Mouse (Mus musculus): ENCODE data around the gene Col25a1.
A peak's percentile ranks its signal among the peaks of the same experiment; 100 is the strongest.

Col25a1 gene

DNA sequence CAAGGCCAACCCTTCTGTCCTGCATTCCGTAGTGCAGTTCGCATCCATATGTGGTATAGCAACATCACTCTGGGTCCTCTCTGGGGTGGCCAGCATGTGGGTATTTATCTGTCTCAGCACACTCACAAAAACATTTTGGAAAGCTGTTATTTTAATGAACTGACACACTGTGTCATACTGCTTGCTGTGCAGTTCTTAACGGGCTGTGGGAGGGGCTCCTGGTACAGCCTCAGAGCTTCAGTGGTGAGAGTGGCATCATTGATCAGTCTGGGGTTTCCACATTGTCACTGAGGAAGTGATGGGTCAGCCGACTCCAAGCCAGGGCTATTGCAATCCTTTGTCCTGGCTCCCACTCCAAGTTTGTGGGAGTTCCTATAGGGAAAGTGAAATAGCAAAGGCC lies 255.9 kb downstream of the Col25a1 start:
- DNase-seq, result no peak

DNA sequence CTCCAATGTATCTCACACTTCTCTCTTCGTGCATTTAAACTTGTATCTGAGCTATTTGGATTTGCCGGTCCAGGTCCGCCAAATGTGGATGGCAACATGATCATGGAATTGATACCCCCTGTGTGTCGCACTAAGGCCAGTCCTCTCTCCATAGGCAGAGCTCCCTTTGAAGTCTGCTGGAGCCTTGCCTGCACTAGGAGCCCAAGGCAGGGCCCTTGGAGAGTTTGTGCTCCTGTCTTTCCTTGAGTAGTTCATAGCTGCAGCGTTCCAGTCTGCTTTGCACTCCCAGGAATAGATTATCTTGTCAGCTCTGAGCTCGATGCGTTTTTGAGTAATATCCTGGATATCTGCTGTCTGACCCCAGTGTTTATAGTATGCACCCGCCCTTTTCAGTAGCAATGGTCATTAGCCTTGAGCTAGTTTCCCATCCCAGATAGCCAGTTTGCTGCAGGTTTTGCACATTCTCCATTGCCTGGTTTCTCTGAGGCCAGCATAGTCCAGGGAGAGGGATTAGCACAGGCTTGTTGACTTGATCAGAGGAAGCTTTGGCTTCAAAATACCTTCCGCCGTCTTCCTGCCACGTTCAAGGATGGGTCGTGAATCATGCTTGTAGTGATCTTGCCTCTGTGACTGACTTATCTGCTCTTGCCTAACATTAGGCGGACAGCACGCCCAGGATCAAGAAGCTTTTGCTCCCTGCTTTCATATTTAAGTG lies 258.1 kb downstream of the Col25a1 start:
- DNase-seq, result no peak

DNA sequence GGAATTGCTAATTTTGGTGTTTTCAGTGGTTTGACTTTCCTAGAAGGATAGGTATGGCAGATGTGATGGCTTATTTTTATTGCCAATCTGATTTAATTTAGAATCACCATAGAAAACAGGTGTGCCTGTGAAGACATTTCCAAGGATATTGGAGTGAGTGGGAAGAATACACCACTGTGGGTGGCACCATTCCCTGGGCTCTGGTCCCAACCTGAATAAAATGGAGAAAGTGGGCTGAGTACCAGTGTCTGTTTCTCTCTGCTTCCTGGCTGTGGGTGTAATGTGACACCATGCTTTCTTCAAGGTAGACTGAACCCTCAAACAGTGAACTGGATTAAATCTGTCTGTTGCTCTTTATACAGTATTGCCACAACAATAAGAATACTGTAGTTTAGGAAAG lies 265.3 kb downstream of the Col25a1 start:
- DNase-seq, result no peak

DNA sequence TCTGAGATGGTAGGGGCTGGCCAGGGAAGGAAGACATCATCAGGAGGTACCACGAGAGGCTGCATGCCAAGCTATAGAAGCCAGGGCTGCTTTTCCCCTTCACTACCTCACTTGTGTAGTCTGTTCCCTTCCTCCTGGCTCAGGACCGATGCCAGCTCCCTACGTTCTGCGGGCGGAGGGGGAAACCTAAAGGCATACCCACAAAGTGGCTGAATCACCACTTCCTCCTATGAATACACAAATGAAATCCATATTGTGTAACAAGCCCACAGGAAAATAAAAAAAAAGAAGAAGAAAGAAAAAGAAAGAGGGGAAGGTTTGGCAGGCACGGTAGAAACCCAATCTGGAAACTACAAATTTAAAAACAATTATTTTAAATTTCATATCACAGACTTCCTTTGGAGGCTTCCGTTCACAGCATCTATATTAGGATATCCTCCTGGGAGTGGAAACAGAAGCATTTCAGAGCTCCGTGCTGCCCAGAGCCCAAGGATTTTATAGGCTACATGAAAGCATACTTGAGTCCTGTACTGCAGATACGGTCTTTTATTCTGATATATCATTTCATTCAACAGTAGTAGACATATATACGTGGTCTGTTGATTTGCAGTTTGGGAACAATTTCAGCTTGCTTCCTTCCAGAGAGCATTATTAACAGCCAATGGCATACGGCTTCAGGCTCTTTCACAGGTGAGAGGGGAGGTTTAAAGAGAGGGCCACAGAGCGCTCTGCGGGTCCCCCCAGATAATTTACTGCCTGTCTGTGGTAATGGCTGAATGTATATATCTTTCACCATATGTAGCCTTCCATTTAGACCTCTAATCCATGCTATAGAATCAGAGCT lies 269.6 kb downstream of the Col25a1 start:
- DNase-seq, result peak; percentile 17

DNA sequence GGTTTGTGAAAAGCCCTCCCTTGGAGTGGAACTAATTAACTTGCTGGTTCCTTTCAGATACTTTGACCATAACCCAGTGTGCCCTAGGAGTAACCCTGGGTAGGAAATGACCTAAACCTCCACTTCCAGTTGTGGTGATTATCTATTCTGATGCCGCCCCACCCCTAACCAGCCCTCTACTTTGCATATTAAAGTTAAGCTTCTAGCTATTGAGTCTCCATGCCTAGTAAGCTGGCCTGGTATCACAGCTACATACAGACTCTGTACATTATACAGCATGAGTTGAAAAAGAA lies 270.2 kb downstream of the Col25a1 start:
- no peak for DNase-seq

DNA sequence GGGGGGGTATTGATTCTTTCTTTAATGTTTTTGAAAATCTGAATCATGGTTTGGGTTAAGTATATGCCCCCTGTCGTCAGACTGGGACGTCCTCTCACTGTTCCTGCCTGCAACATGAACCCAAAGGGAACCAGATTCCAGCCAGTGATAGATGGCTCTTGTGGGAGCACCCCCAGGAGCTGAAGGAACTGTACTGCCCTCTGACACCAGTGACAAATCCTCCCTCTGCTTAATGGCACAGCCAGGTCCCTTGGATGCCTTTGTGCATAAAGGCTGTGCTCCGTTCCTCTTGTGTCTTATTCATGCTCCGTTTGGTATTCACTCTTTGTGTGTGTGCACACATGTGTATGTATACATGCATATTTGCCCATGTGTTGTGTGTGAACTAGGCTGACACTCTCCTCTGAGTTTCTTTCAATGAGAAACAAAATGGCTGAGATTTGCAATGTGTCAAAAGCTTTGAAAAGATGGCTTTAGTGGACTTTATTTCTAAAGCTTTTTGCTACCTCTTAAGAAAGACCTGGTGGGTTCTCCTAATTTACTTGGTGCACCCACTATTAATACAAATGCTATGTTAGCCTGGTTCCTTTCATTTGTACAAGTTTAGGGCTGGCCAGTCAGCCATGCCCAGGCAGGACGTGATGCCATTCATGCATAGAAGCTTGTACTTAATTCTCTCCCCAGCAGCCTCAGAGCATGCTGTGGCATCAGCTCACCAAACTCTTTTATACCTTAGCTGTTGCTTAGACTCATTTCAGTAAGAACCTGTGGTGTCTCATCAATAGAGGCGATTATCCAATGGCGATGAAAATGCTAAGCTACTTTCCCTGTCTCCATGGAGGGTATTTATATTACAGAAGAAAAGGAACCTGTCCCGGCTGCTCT lies 273.5 kb downstream of the Col25a1 start:
- no peak for DNase-seq

DNA sequence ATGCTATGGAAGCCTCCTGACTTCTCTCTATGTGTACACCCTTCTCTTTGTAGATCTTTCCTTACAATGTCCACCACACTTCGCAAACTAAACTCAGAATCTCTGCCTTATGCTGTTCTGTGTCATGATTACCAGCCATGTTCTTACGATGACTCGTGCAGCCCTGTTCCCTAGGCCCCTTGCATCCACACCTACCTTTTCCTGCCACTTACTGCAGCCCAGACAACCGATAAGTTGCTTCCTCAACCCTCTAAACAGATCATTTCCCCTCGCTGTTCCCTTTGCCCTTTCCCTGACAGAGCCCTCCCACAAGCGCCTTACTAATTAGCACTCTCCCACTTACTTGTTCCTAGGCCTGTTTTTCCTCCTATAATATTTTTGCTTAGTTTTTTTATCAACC lies 275.9 kb downstream of the Col25a1 start:
- DNase-seq, result no peak

DNA sequence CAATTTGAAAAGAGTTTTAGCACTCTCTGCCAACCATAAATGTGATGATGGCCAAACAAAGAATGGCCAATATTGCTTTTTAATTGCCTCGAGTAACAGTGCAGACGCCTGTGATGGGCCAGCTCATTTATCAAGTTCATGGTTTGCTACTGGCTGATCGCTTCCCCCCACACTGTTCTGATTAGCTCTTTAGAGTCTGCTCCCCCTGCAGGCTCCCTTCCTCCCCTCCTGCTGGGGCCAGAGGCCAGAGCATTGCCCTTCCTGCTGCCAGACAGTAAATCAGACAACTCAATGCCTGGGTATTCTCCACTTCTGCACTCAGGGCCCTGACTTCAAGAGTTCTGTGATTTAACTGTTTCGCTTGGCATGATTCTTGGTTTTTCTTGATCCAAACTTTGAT lies 281.9 kb downstream of the Col25a1 start:
- peak; percentile 13 for DNase-seq

DNA sequence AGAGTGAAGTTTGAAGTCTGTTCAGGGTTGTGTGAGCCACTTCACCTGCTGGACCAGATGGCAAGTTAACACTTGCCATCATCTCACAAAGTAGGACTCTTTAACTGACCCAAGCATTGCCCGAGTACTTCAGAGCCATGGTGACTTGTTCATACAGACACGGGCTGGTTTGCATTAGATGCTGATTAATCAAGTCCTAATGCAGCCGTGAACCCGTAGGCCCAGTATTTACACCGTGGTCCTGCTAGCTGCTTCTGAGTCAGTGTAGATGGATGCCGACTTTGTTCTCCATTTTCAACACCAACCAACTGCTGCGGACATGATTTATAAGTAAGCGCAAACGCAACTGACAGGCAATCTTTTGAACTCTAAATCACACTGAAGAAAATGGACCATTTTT lies 287.6 kb downstream of the Col25a1 start:
- DNase-seq, result no peak

DNA sequence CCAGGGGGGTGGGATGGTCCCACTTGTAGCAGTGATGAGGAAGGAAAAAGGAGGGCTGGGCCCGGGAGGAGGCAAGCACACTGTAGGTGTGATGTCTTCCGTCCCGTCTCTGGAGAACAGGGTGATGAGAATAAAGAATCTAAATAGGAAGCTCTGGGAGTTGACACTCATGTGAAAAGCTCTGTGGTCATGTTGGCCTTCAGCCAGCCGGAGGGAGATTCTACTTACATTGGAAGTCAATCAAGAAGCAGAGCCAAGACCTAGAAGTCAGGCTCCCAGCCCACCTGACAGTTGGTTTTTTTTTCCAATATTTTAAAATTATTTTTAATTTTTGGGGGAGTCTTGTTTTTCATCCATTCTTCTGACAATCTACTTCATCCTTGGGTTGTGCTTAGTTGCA lies 297.5 kb downstream of the Col25a1 start:
- no peak for DNase-seq

DNA sequence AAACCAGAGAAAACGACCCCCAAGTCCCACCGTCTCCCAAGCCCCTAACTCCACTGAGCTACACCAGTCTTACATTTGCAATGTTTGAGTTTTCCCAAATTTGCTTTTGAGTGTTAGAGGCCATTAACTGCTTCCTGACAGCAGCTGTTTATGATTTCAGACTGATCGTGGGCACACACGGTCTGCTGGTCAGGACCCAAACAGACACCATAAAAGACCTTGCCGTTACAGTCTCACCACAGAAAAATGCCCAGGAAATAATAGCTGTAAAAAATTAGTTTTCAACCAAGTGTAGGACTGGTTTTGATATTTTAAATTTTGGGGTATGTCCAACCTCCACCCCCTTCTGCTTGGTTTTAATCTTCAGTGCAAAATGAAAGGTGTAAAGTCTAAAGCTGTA lies 298.8 kb downstream of the Col25a1 start:
- DNase-seq, result no peak

DNA sequence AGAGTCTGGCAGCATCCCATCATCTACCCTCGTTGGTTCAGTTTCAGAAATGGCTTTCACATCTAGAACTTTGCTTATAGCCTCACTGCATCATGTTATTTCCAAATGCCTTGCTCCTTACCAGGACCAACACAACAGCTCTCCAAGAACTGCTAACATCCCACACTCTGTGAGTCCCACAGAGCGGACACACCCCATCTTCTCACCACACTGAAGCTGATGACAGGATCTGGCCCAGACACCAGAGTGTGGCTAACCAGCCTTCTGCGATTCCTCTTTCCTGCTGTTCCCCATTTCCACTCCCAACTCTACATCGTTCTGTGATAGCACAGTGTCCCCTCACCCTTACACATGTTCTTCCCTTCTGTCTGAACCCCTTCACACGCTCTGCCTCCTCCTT lies 301.5 kb downstream of the Col25a1 start:
- DNase-seq, result no peak

DNA sequence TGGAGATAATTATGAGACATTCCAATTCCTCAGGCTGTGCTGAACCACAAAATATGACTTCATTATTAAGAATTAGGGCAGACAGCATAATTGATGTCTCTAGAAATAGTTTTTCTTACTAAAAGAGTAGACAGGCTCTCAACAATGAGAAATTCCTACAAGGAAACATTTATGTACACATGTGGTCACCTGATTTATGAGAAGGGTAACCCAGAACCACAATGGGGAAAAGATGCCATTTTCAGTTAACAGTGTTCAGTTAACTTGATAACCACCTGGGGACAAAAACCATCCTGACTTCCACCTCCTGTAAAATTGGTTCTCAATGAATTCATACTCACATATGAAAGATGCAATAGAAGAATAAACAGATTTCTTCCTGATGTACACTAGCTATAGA lies 305.7 kb downstream of the Col25a1 start:
- no peak for DNase-seq

DNA sequence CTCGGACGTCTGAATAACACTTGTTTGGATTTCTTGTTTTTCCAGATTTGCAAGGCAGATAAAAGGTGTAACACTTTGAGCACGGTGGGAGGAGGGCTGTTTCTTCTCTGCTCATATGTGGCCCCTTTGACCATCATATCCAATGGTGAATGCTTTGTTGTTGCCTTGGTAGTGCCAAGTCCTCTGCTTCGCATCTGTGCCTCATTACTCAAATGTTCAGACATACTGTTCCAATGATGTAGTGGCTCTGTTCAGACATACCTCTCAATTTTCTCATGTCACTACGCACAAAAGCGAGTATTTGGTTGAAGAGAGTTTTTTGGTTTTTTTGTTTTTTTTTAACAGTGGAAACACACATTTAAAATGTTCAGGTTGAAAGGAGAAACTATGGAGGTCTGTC lies 308.5 kb downstream of the Col25a1 start:
- no peak for DNase-seq

DNA sequence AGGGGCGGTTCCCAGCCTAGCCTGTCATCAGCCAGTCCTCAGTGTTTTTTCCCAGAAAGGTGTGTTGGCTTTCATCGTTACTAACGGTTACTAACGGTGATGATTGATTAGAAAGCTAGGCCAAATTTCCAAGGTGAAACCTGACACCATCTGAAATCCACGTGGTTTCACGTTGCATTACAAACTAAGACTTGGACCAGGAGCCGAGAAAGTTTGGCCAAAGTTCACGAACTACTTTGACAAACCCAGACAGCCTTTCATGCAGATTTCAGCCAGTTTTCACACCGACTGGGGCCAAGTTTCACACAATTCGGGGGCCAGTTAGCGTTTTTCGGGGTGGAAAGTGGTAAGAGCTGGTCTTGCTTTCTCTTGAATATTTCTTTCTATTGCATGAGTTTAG lies 309.4 kb downstream of the Col25a1 start:
- no peak for DNase-seq

DNA sequence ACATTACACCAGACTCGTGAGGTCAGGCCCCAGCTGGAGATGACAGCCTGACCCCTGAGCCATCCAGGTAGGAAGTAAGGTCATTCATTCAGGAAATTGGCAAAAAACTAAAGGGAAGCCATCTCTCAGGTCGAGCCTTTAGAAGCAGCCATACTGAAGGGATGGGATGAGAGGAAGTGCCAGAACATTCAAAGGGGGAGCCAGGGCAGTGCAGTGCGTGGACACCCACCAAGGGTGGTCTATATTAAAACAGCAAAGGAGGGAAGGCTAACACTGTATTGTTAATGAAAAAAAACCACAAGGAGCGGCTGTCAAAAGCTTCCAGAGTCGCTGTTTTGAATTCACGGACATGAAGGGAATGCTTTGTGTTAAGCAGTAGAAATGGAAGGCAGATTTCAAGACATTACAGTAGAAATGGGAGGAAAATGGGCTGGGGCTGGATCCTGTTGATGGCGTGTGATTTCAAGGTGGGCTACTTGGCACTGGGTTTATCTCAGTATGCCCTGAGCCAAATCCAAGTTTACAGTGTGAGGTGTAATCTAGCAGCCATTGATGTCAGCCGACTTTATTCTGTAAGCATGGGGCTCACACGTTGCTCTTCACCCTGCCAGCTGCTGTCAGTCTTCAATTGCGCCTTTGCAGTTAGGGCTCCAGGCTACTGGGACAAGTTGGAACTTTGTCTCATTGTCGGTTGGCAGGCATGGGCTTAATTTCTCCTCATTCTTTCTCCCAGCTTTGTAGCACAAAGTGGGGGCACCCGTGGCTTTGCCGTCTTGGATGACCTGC lies 312.7 kb downstream of the Col25a1 start:
- no peak for DNase-seq

DNA sequence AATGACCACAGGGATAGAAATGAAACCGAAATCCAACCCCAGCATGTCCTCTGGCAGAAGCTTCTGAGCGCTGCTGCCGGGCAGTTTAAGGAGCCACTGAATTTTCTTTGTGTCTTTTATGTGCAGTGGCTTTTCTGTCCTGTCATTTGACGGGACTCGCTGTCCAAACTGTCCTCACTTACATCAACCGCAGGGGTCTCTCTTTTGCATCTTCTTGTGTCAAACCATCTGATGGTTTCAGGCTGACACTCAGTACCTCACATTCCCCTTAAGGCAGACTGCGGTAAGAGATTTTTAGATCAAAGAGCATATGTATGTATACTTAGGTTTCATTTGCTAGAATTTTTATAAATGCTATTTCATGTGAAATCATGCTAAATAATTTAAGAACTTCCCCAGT lies 318.6 kb downstream of the Col25a1 start:
- DNase-seq, result no peak

DNA sequence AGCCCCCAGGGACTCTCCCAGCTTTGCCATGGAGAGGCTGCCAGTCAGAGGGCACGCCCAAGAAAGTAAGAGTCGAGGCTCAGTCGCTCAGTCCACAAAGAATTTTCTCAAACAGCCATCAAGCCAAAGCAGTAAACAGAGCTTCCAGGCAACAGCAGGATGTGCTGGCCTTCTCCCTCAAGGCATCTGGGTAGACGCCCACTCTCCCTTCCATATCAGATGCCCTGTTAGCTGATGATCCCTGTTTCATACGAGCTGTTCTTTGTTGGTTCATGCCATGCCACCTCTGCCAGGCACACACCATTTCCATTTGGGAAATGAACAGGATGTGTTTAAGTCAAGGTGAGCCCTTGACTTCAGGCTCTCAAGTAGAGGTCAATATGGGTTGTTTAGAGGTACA lies 334.1 kb downstream of the Col25a1 start:
- DNase-seq, result no peak

DNA sequence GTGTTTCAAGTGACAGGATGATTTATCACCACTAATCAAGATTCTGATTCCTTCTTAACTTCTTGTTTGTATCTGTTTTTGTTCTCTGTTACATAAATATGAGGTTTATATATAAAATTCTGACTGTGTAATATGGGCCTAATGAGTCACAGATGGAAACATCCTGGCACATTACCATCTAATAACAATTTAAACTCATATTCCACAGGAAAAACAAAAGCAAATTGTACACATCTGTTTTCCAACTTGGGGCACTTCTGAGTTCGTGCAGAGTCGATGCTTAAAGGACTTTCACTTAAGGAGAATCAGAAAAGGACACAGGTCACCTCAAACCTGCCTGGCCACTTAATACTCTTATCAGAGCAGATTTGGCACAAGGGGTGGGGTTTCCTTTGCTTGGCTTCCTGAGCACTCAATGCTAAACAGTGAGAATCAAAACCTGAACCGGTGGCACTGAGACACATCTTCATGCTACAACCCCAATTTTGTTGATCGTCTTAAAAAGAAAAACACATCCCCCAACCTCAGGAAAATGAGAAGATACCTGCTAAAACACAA lies 342.0 kb downstream of the Col25a1 start:
- DNase-seq, result no peak

DNA sequence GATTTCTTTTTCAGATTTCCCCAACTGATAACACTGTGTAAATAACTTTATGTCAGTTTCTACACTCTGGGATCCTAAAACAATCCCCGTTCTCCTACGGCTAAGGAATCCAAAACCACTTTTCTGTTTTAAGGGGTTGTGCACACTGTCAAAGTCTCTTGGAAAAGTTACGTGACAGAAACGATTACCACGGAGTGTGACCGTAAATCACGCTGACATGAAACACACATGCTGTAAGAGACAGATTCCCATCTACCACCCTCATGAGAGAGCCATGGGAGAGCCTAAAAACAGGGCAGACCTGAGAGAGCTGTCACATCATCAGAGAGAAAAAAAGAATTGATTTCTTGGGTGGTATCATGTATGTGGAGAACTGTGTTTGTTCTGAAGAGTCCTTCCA lies 342.7 kb downstream of the Col25a1 start:
- DNase-seq, result no peak

DNA sequence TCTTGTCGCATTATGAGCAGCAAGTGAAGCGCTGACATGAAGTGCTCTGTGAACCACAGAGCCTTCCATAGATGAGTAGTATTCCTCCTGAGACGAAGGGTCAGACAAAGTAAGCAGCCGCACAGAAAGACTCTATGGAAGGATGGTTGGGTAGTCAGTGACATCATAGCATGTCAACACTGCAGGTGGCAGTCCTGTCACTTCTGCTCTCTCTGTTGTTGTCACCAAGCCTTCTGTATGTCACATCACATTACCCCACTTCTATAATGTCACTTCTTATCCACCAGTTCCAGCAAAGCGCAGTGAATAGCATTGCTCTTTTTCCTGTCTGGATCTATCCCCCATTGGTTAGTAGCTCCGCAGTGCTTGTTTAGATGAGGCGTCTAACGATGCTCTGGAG lies 351.2 kb downstream of the Col25a1 start:
- DNase-seq, result no peak

DNA sequence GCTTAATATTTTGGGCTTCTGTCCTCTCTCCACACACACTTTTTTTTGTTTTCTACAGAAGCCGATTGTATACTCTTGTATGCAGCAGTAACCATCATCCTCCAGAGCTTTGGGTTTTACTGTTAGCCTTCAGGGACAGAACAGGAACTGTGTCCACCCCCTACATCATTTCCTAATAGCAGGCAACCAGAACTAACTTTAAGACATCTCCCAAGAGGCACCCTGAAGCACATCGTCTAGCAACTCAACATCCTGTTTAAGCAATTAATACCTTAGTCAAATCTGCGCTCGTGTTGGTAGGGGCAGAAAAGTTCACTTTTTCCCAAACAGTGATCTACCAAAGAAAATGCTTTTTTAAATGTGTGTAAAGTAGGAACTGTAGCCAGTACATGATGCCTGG lies 357.5 kb downstream of the Col25a1 start:
- no peak for DNase-seq

DNA sequence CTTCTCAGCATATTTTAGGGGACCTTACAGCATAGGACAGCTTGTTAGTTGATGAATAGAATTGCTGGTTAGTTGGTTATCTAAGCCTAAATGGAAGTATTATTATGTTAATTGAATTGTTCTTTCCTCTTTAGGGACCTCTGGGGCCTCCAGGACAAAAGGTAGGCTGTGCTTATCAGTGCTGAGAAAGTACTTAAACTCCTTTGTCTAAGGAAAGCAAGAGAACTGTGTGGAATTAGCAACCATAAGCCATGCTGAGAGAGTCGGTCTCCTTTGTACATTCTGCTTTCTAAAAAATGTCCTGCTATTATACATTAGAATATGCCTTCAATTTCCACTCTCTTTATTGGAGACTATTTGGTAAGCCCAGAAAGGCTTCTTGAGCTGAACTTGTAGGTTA lies 362.9 kb downstream of the Col25a1 start:
- no peak for DNase-seq
